Mouse (Mus musculus) brain, embryonic 14.5 days (tissue): ENCODE data around the gene Noc4l.

ENCODE experiments used
- CTCF ChIP-seq: fragments of 200-500 bp; IDR thresholded peaks from 2 replicates; pipeline ENCODE4 v1.5.1; 2012; ENCODE audit warnings: inconsistent platforms, mild to moderate bottlenecking, moderate library complexity, borderline replicate concordance; ENCODE audit not compliant: insufficient read depth, insufficient read length; ENCODE audit errors: extremely low read depth
- POLR2A ChIP-seq: fragments of 200-500 bp; IDR thresholded peaks from 2 replicates; pipeline ENCODE4 v1.6.1; 2012; ENCODE audit warnings: mild to moderate bottlenecking, inconsistent platforms, borderline replicate concordance; ENCODE audit not compliant: poor library complexity, insufficient read depth, insufficient read length, severe bottlenecking; ENCODE audit errors: extremely low read depth

DNA sequence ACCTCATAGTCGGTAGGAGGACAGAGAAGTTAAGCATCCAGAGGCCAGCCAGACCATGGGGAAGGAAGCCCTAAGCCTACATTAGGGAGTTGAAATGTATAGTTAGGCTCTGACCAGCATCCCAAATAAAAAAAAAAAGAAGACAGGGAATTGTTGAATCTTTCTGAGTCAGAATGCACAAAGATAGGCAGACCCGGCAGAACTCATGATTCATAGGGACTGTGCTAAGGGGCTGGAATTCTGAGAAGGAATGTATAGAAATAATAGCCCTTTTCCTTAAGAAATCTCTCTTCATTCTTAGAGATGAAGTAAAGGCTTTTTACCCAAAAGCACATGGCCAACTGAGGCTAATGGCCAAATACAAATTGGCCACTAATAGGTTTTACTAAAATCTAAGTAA lies 48.9 kb downstream of the Noc4l start:
- TF ChIP-seq POLR2A (no peak), CTCF (no peak)
